Mouse (Mus musculus) small intestine, adult 2 months (tissue): ENCODE data around the gene Rsph3b.

Source experiments
- CTCF ChIP-seq: fragments of 200-500 bp; IDR thresholded peaks from 2 replicates; pipeline ENCODE4 v1.5.1; 2012; ENCODE audit warnings: low read depth, mild to moderate bottlenecking, control low read depth, inconsistent platforms, low read length, moderate library complexity, mixed read lengths; ENCODE audit not compliant: insufficient replicate concordance, insufficient read length; ENCODE audit errors: extremely low read depth
- POLR2A ChIP-seq: fragments of 200-500 bp; IDR thresholded peaks from 2 replicates; pipeline ENCODE4 v1.6.1; 2012; ENCODE audit warnings: low read depth, mild to moderate bottlenecking, control low read depth, inconsistent platforms, low read length, moderate library complexity

GRCm38 (mm10) chr17:6867740-6868139 lies 80.7 kb downstream of the Rsph3b start:
- TF ChIP-seq POLR2A, result peak; percentile 56; the same call in 1 of the 2 replicates
- TF ChIP-seq CTCF, result no peak
